Mouse (Mus musculus) spleen, adult 12 weeks (tissue): Measurements from ENCODE around the gene Cd6.
A peak's percentile ranks its signal among the peaks of the same experiment; 100 is the strongest.

ENCODE experiments used
- DNase-seq: peaks from one replicate; pipeline ENCODE4 v3.0.0; 2022; ENCODE audit warnings: low spot score

Cd6 gene

GRCm38 (mm10) chr19:10801906-10802305 lies 28.0 kb downstream of the Cd6 start:
- DNase-seq, result no peak

- no peak for DNase-seq
Measured at GRCm38 (mm10) chr19:10801070-10801469, 28.8 kb downstream of the Cd6 start.

GRCm38 (mm10) chr19:10799155-10799554 lies 30.7 kb downstream of the Cd6 start:
- no peak for DNase-seq

- no peak for DNase-seq
Measured at GRCm38 (mm10) chr19:10798576-10798975, 31.3 kb downstream of the Cd6 start.

GRCm38 (mm10) chr19:10794916-10795315 lies 34.9 kb downstream of the Cd6 start:
- DNase-seq, result no peak

GRCm38 (mm10) chr19:10793044-10793443 lies 36.8 kb downstream of the Cd6 start:
- no peak for DNase-seq

- DNase-seq, result no peak
Measured at GRCm38 (mm10) chr19:10790323-10790722, 39.5 kb downstream of the Cd6 start.

GRCm38 (mm10) chr19:10788242-10788641 lies 41.6 kb downstream of the Cd6 start:
- no peak for DNase-seq

GRCm38 (mm10) chr19:10787406-10787805 lies 42.5 kb downstream of the Cd6 start:
- peak; percentile 14 for DNase-seq

GRCm38 (mm10) chr19:10786753-10787152 lies 43.1 kb downstream of the Cd6 start:
- DNase-seq, result no peak

GRCm38 (mm10) chr19:10784796-10785459 lies 44.9 kb downstream of the Cd6 start:
- no peak for DNase-seq

GRCm38 (mm10) chr19:10784061-10784460 lies 45.8 kb downstream of the Cd6 start:
- no peak for DNase-seq

GRCm38 (mm10) chr19:10783168-10783567 lies 46.7 kb downstream of the Cd6 start:
- DNase-seq, result no peak

GRCm38 (mm10) chr19:10781641-10782040 lies 48.2 kb downstream of the Cd6 start:
- no peak for DNase-seq

GRCm38 (mm10) chr19:10776906-10777305 lies 53.0 kb downstream of the Cd6 start:
- no peak for DNase-seq

GRCm38 (mm10) chr19:10774141-10774540 lies 55.7 kb downstream of the Cd6 start:
- no peak for DNase-seq

GRCm38 (mm10) chr19:10773384-10773783 lies 56.5 kb downstream of the Cd6 start:
- no peak for DNase-seq

- DNase-seq, result no peak
Measured at GRCm38 (mm10) chr19:10772866-10773265, 57.0 kb downstream of the Cd6 start.

GRCm38 (mm10) chr19:10771995-10772394 lies 57.9 kb downstream of the Cd6 start:
- no peak for DNase-seq

- no peak for DNase-seq
Measured at GRCm38 (mm10) chr19:10769429-10770195, 60.2 kb downstream of the Cd6 start.

- DNase-seq, result no peak
Measured at GRCm38 (mm10) chr19:10768694-10769428, 61.0 kb downstream of the Cd6 start.

- no peak for DNase-seq
Measured at GRCm38 (mm10) chr19:10767631-10768030, 62.2 kb downstream of the Cd6 start.
